Mouse (Mus musculus) neural tube, embryonic 11.5 days (tissue): ENCODE data around the gene Cpz. TPM values are rescaled to one million over a fixed set of nuclear protein-coding genes. Genes with fewer than 3 reads are reported as not detected.

Source experiments
- ATAC-seq: fragments of 200-750 bp; cut with Nextera tagmentation; 2 replicates; pipeline ENCODE4 v1.8.0; 2017; ENCODE audit warnings: moderate number of reproducible peaks, mild to moderate bottlenecking, moderate TSS enrichment, moderate library complexity; ENCODE audit not compliant: insufficient read depth, low FRiP score, low TSS enrichment
- DNase-seq: peaks from one replicate; pipeline ENCODE4 v3.0.0-alpha.2; 2015; ENCODE audit warnings: low spot score
- H3K27ac ChIP-seq: fragments of 300-500 bp; sonication (generic); 2 replicates; pipeline ENCODE4 v1.5.1; 2014; ENCODE audit warnings: low read depth, mild to moderate bottlenecking, low read length
- H3K27me3 ChIP-seq: fragments of 300-500 bp; sonication (generic); 2 replicates; pipeline ENCODE4 v1.6.1; 2014; ENCODE audit warnings: mild to moderate bottlenecking, low read length, mixed read lengths; ENCODE audit not compliant: control insufficient read depth, insufficient read depth
- H3K36me3 ChIP-seq: fragments of 300-500 bp; sonication (generic); 2 replicates; pipeline ENCODE4 v1.6.1; 2014; ENCODE audit warnings: mild to moderate bottlenecking, low read length, moderate library complexity, mixed read lengths; ENCODE audit not compliant: control insufficient read depth, insufficient read depth
- H3K4me1 ChIP-seq: fragments of 300-500 bp; sonication (generic); 2 replicates; pipeline ENCODE4 v1.6.1; 2014; ENCODE audit warnings: low read length, mixed read lengths; ENCODE audit not compliant: control insufficient read depth, insufficient read depth
- H3K4me2 ChIP-seq: fragments of 300-500 bp; sonication (generic); 2 replicates; pipeline ENCODE4 v1.6.1; 2014; ENCODE audit warnings: low read depth, mild to moderate bottlenecking, moderate library complexity
- H3K4me3 ChIP-seq: fragments of 300-500 bp; sonication (generic); 2 replicates; pipeline ENCODE4 v1.5.1; 2014; ENCODE audit warnings: low read depth, low read length
- H3K9ac ChIP-seq: fragments of 300-500 bp; sonication (generic); 2 replicates; pipeline ENCODE4 v1.6.1; 2014; ENCODE audit warnings: mild to moderate bottlenecking, low read length
- H3K9me3 ChIP-seq: fragments of 300-500 bp; sonication (generic); 2 replicates; pipeline ENCODE4 v1.6.1; 2016; ENCODE audit warnings: low read length; ENCODE audit not compliant: control insufficient read depth
- WGBS: fragments of 180-500 bp; shearing (Covaris S2); extraction: QIAGEN DNeasy Blood & Tissue Kit; methylation state at CpG from one replicate; pipeline ENCODE4 v1.1.7; 2014; 5-methylcytosine and 5-hydroxymethylcytosine counted together
- polyA plus RNA-seq: library from polyadenylated mRNA; unstranded; fragments of >200 nt; fragmentation: Nextera tagmentation; extraction: Ambion mirVana; gene quantifications from 2 replicates; pipeline ENCODE4 v1.2.1, GENCODE M21; 2014

Cpz gene
- polyA plus RNA-seq, 1 experiment from 2014 or later: 6.0 TPM

- no peak overlapping the region for H3K4me2 ChIP-seq
- H3K36me3 ChIP-seq: no peaks in the 10 kb centered on the region
- H3K27ac ChIP-seq: no peak overlapping the region
- no peak overlapping the region for H3K9ac ChIP-seq
- no peaks in the 10 kb centered on the region for H3K27me3 ChIP-seq
- DNase-seq (no peak), ATAC-seq (no peak)
- no peaks in the 10 kb centered on the region for H3K4me1 ChIP-seq
- no peak overlapping the region for H3K4me3 ChIP-seq
- H3K9me3 ChIP-seq: no peaks in the 10 kb centered on the region
- 74% methylated on average over 7 of the region's 7 CpGs for WGBS
Measured at GRCm38 (mm10) chr5:35505016-35505415, 20.5 kb downstream of the Cpz start.

DNA sequence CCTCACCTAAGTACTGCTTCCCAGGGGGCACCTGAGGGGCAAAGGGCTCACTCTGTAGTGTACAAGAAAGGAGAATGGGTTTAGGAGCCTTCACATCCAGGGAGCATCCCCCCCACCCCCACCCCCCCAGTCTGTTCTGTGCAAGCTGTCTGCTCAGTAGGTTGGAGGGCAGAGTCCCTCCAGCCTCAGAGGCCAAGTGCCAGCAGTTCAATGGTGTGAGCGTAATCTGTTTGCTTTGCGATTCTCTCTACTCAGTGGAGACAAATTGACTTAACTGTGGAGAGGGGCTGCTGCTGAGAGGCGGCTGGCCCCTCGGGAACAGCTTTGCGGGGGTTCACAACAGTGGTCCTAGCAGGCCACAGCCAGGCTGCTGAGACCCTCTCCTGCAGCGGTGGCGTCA lies 28.2 kb downstream of the Cpz start:
- Histone ChIP-seq H3K9me3 (no peaks in the 10 kb centered on the region), H3K36me3 (no peaks in the 10 kb centered on the region), H3K4me2 (no peak overlapping the region), H3K4me3 (no peak overlapping the region), H3K27me3 (no peaks in the 10 kb centered on the region), H3K4me1 (peaks cover 2% of the 10 kb centered on the region; the same call in 1 of the 2 replicates), H3K9ac (no peak overlapping the region), H3K27ac (no peak overlapping the region)
- WGBS: 30% methylated on average over 7 of the region's 7 CpGs
- no peak for ATAC-seq
- DNase-seq: no peak

- Histone ChIP-seq H3K4me3 (no peak overlapping the region), H3K27ac (no peak overlapping the region), H3K36me3 (no peaks in the 10 kb centered on the region), H3K4me1 (peaks cover 2% of the 10 kb centered on the region; the same call in 1 of the 2 replicates), H3K9me3 (no peaks in the 10 kb centered on the region), H3K4me2 (no peak overlapping the region), H3K9ac (no peak overlapping the region), H3K27me3 (no peaks in the 10 kb centered on the region)
- no peak for DNase-seq
- no peak for ATAC-seq
- WGBS: 12% methylated on average over 5 of the region's 5 CpGs
Measured at GRCm38 (mm10) chr5:35495989-35496388, 29.5 kb downstream of the Cpz start.

GRCm38 (mm10) chr5:35494773-35495390 lies 30.6 kb downstream of the Cpz start:
- Histone ChIP-seq H3K9me3 (no peaks in the 10 kb centered on the region), H3K27ac (no peak overlapping the region), H3K36me3 (no peaks in the 10 kb centered on the region), H3K9ac (no peak overlapping the region), H3K4me2 (no peak overlapping the region), H3K27me3 (no peaks in the 10 kb centered on the region), H3K4me3 (no peak overlapping the region), H3K4me1 (peaks cover 2% of the 10 kb centered on the region; the same call in 1 of the 2 replicates)
- WGBS: 38% methylated on average over 8 of the region's 8 CpGs
- DNase-seq (no peak), ATAC-seq (no peak)

- H3K9ac ChIP-seq: no peak overlapping the region
- H3K27ac ChIP-seq: no peak overlapping the region
- H3K4me2 ChIP-seq: no peak overlapping the region
- H3K27me3 ChIP-seq: no peaks in the 10 kb centered on the region
- no peaks in the 10 kb centered on the region for H3K36me3 ChIP-seq
- H3K4me3 ChIP-seq: no peak overlapping the region
- H3K4me1 ChIP-seq: peaks cover 2% of the 10 kb centered on the region; the same call in 1 of the 2 replicates
- ATAC-seq (no peak), DNase-seq (no peak)
- WGBS: 47% methylated on average over 12 of the region's 12 CpGs
- H3K9me3 ChIP-seq: no peaks in the 10 kb centered on the region
Measured at GRCm38 (mm10) chr5:35493770-35494169, 31.7 kb downstream of the Cpz start.

GRCm38 (mm10) chr5:35479521-35479920 lies 46.0 kb downstream of the Cpz start:
- Histone ChIP-seq H3K4me1 (no peaks in the 10 kb centered on the region), H3K9me3 (no peaks in the 10 kb centered on the region), H3K4me2 (no peak overlapping the region), H3K9ac (no peak overlapping the region), H3K36me3 (no peaks in the 10 kb centered on the region; the same call in 1 of the 2 replicates), H3K27ac (no peak overlapping the region), H3K27me3 (0 out of 2 replicates have a peak, but pooled peaks cover 3% of the 10 kb centered on the region), H3K4me3 (no peak overlapping the region)
- DNase-seq: peak; percentile 38
- WGBS: 36% methylated on average over 4 of the region's 4 CpGs
- no peak for ATAC-seq

DNA sequence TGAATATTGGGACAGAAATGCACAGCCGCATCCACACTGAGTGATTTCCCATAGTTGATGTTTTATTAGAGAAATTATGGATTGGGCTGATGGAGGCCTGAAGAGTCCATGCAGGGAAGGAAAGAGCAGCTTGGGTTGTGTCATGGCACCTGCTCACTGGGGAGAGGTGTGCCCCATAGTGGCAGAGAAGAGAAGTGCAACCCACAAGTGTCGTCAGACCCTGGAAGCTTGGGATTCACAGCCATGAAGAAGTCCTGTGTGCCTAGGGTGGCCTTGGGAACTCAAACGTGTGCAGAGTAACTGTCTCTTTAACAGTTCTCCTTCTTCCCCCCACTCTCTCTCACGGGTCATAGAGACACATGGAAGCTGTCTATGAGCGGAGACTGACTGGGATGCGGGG lies 50.3 kb downstream of the Cpz start:
- Histone ChIP-seq H3K9ac (no peak overlapping the region), H3K4me3 (no peak overlapping the region), H3K9me3 (no peaks in the 10 kb centered on the region), H3K36me3 (no peaks in the 10 kb centered on the region), H3K27me3 (0 out of 2 replicates have a peak, but pooled peaks cover 4% of the 10 kb centered on the region), H3K4me2 (no peak overlapping the region), H3K4me1 (no peaks in the 10 kb centered on the region), H3K27ac (no peak overlapping the region)
- ATAC-seq (no peak), DNase-seq (peak; percentile 54)
- 42% methylated on average over 6 of the region's 6 CpGs for WGBS

DNA sequence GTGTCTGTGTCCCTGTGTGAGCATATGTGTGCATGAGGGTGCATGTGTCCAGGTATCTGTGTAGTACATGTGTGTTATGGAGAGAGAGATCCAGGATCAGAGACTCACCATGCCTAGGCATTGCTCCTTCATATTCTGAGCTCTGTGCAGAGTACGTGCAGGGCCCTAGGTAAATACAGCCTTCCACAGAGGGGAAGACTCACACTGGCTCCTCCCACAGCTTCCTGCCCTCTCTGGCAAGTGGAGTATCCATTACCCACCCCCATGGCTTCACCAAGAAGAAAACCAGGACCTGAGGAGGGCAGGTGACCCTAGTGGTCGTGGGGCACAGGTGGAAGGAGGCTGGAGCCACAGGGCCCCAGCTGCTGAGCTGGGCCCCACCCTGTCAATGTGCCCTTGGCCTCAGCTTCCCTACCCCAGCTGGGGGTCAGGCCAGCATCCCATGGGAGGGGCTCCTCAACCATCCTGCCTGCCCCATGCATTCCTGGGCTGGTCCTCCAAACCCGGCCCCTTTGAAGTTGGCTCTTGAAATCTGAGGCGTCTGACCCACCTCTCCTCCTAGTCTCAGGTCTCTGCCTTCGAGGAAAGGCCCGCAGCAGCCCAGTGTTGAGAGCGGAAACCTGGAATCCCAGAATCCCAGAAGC lies 54.5 kb downstream of the Cpz start:
- Histone ChIP-seq H3K27ac (no peak overlapping the region), H3K9me3 (no peaks in the 10 kb centered on the region), H3K27me3 (0 out of 2 replicates have a peak, but pooled peaks cover 3% of the 10 kb centered on the region), H3K4me2 (no peak overlapping the region), H3K36me3 (no peaks in the 10 kb centered on the region), H3K9ac (no peak overlapping the region), H3K4me1 (no peaks in the 10 kb centered on the region), H3K4me3 (no peak overlapping the region)
- 30% methylated on average over 7 of the region's 7 CpGs for WGBS
- DNase-seq (no peak), ATAC-seq (no peak)
